Mouse (Mus musculus): ENCODE measurements around the gene Cilp2. TPM values are rescaled to one million over a fixed set of nuclear protein-coding genes. Genes with fewer than 3 reads are reported as not detected.
A peak's percentile ranks its signal among the peaks of the same experiment; 100 is the strongest.

Gene Cilp2
- under 1 TPM; 0.50 to 0.74 TPM for total RNA-seq (2021)

- peak; percentile 52 for DNase-seq
Observed at GRCm38 (mm10) chr8:69887289-69888243, at the start of gene Cilp2. Gene Cilp2 (minus strand): TSS chr8:69887687.

GRCm38 (mm10) chr8:69936050-69936794, 48.7 kb upstream of the Cilp2 start:
- peak; percentile 79 for DNase-seq

- no peak for DNase-seq
Observed at GRCm38 (mm10) chr8:69935431-69935830, 47.9 kb upstream of the Cilp2 start.

GRCm38 (mm10) chr8:69934582-69934981, 47.1 kb upstream of the Cilp2 start:
- DNase-seq = no peak

GRCm38 (mm10) chr8:69933811-69934210, 46.3 kb upstream of the Cilp2 start:
- DNase-seq = no peak

GRCm38 (mm10) chr8:69926901-69927300, 39.4 kb upstream of the Cilp2 start:
- DNase-seq = no peak

GRCm38 (mm10) chr8:69923986-69924385, 36.5 kb upstream of the Cilp2 start:
- no peak for DNase-seq

- DNase-seq = no peak
Observed at GRCm38 (mm10) chr8:69921141-69921540, 33.7 kb upstream of the Cilp2 start.

- peak; percentile 58 for DNase-seq
Observed at GRCm38 (mm10) chr8:69919876-69920662, 32.6 kb upstream of the Cilp2 start.

- peak; percentile 87 for DNase-seq
Observed at GRCm38 (mm10) chr8:69919010-69919409, 31.5 kb upstream of the Cilp2 start.

- no peak for DNase-seq
Observed at GRCm38 (mm10) chr8:69918506-69918905, 31.0 kb upstream of the Cilp2 start.

- peak; percentile 62 for DNase-seq
Observed at GRCm38 (mm10) chr8:69915748-69916147, 28.3 kb upstream of the Cilp2 start.

- no peak for DNase-seq
Observed at GRCm38 (mm10) chr8:69914526-69914925, 27.0 kb upstream of the Cilp2 start.

- no peak for DNase-seq
Observed at GRCm38 (mm10) chr8:69912478-69913074, 25.1 kb upstream of the Cilp2 start.

- no peak for DNase-seq
Observed at GRCm38 (mm10) chr8:69911917-69912316, 24.4 kb upstream of the Cilp2 start.

- no peak for DNase-seq
Observed at GRCm38 (mm10) chr8:69907106-69907505, 19.6 kb upstream of the Cilp2 start.

- no peak for DNase-seq
Observed at GRCm38 (mm10) chr8:69906260-69906659, 18.8 kb upstream of the Cilp2 start.

GRCm38 (mm10) chr8:69904096-69904495, 16.6 kb upstream of the Cilp2 start:
- DNase-seq = no peak

GRCm38 (mm10) chr8:69903063-69903542, 15.6 kb upstream of the Cilp2 start:
- peak; percentile 99 for DNase-seq

- DNase-seq = peak; percentile 44
Observed at GRCm38 (mm10) chr8:69902163-69903062, 14.9 kb upstream of the Cilp2 start, which contains the start of the genes Tssk6, Ndufa13 and Yjefn3. Gene Tssk6 (plus strand): TSS chr8:69902184. Gene Ndufa13 (minus strand): TSS chr8:69902558. Gene Yjefn3 (minus strand): TSS chr8:69902712.

Measured in heart, postnatal 4 days (tissue).